Mouse (Mus musculus): ENCODE data around the gene Stxbp1. TPM values are rescaled to one million over a fixed set of nuclear protein-coding genes. Genes with fewer than 3 reads are reported as not detected.

Stxbp1 gene
- total and polyA plus RNA-seq, 3 experiments, result 3.3 to 13.7 (median 6.1) TPM

- Histone ChIP-seq H3K4me3 (ENCODE audit: low read depth, low read length) (no peak overlapping the region), H3K9me3 (replicated peaks) (no peaks in the 10 kb centered on the region), H3K36me3 (replicated peaks) (peaks cover 49% of the 10 kb centered on the region), H3K4me1 (ENCODE audit: insufficient read depth, low read depth, low read length) (peaks cover 1% of the 10 kb centered on the region; the same call in 1 of the 2 replicates), H3K27me3 (ENCODE audit: insufficient read depth, low read length) (no peaks in the 10 kb centered on the region; the same call in 1 of the 2 replicates)
- DNase-seq (ENCODE audit: low spot score) (no peak), ATAC-seq (ENCODE audit: extremely low read depth, insufficient number of reproducible peaks, low FRiP score, poor library complexity, severe bottlenecking) (no peak)
- TF ChIP-seq TAL1 (conservative IDR thresholded peaks at IDR 0.05; ENCODE audit: low read depth, low read length), result no peak
- TF ChIP-seq GATA1 (IDR thresholded peaks at IDR 0.05; ENCODE audit: borderline replicate concordance, low read length), result no peak
- TF ChIP-seq GATA2 (IDR thresholded peaks at IDR 0.05; ENCODE audit: borderline replicate concordance, low read depth, low read length), result no peak
- TF ChIP-seq CTCF (IDR thresholded peaks at IDR 0.05; ENCODE audit: low read depth, low read length), result no peak
- no peak for TF ChIP-seq POLR2AphosphoS5 (IDR thresholded peaks at IDR 0.05; ENCODE audit: insufficient replicate concordance, low read depth, low read length)
These were observed 28.8 kb downstream of the Stxbp1 start for GRCm38 (mm10) chr2:32818208-32818607.

GRCm38 (mm10) chr2:32817589-32817988, 29.5 kb downstream of the Stxbp1 start:
- Histone ChIP-seq H3K36me3 (replicated peaks) (peaks cover 48% of the 10 kb centered on the region), H3K9me3 (replicated peaks) (no peaks in the 10 kb centered on the region), H3K4me1 (ENCODE audit: insufficient read depth, low read depth, low read length) (no peaks in the 10 kb centered on the region), H3K27me3 (ENCODE audit: insufficient read depth, low read length) (no peaks in the 10 kb centered on the region), H3K4me3 (ENCODE audit: low read depth, low read length) (no peak overlapping the region)
- no peak for ATAC-seq (ENCODE audit: extremely low read depth, insufficient number of reproducible peaks, low FRiP score, poor library complexity, severe bottlenecking)
- DNase-seq (ENCODE audit: low spot score), result no peak
- TF ChIP-seq CTCF (IDR thresholded peaks at IDR 0.05; ENCODE audit: low read depth, low read length), result no peak

GRCm38 (mm10) chr2:32816946-32817581, 30.0 kb downstream of the Stxbp1 start:
- DNase-seq (ENCODE audit: low spot score) (no peak), ATAC-seq (ENCODE audit: extremely low read depth, insufficient number of reproducible peaks, low FRiP score, poor library complexity, severe bottlenecking) (no peak)
- H3K36me3 ChIP-seq (replicated peaks), result peaks cover 48% of the 10 kb centered on the region
- no peak for TF ChIP-seq GATA2 (IDR thresholded peaks at IDR 0.05; ENCODE audit: borderline replicate concordance, low read depth, low read length)
- no peak for TF ChIP-seq CTCF (IDR thresholded peaks at IDR 0.05; ENCODE audit: low read depth, low read length)
- no peak for TF ChIP-seq POLR2AphosphoS5 (IDR thresholded peaks at IDR 0.05; ENCODE audit: insufficient replicate concordance, low read depth, low read length)
- no peak for TF ChIP-seq TAL1 (conservative IDR thresholded peaks at IDR 0.05; ENCODE audit: low read depth, low read length)
- TF ChIP-seq GATA1 (IDR thresholded peaks at IDR 0.05; ENCODE audit: borderline replicate concordance, low read length), result no peak
- H3K9me3 ChIP-seq (replicated peaks), result no peaks in the 10 kb centered on the region
- H3K4me3 ChIP-seq (ENCODE audit: low read depth, low read length), result no peak overlapping the region; the same call in 1 of the 2 replicates
- no peaks in the 10 kb centered on the region for H3K4me1 ChIP-seq (ENCODE audit: insufficient read depth, low read depth, low read length)
- no peaks in the 10 kb centered on the region for H3K27me3 ChIP-seq (ENCODE audit: insufficient read depth, low read length)

GRCm38 (mm10) chr2:32816497-32816896, 30.5 kb downstream of the Stxbp1 start:
- Histone ChIP-seq H3K36me3 (replicated peaks) (peaks cover 50% of the 10 kb centered on the region), H3K4me1 (ENCODE audit: insufficient read depth, low read depth, low read length) (no peaks in the 10 kb centered on the region), H3K27me3 (ENCODE audit: insufficient read depth, low read length) (no peaks in the 10 kb centered on the region), H3K9me3 (replicated peaks) (no peaks in the 10 kb centered on the region), H3K4me3 (ENCODE audit: low read depth, low read length) (no peak overlapping the region)
- ATAC-seq (ENCODE audit: extremely low read depth, insufficient number of reproducible peaks, low FRiP score, poor library complexity, severe bottlenecking) (no peak), DNase-seq (ENCODE audit: low spot score) (no peak)
- TF ChIP-seq GATA2 (IDR thresholded peaks at IDR 0.05; ENCODE audit: borderline replicate concordance, low read depth, low read length) (no peak), POLR2AphosphoS5 (IDR thresholded peaks at IDR 0.05; ENCODE audit: insufficient replicate concordance, low read depth, low read length) (no peak), CTCF (IDR thresholded peaks at IDR 0.05; ENCODE audit: low read depth, low read length) (no peak), TAL1 (conservative IDR thresholded peaks at IDR 0.05; ENCODE audit: low read depth, low read length) (no peak), GATA1 (IDR thresholded peaks at IDR 0.05; ENCODE audit: borderline replicate concordance, low read length) (no peak)

GRCm38 (mm10) chr2:32811959-32812358, 35.1 kb downstream of the Stxbp1 start:
- TF ChIP-seq POLR2AphosphoS5 (IDR thresholded peaks at IDR 0.05; ENCODE audit: insufficient replicate concordance, low read depth, low read length) (no peak), GATA1 (IDR thresholded peaks at IDR 0.05; ENCODE audit: borderline replicate concordance, low read length) (no peak), CTCF (IDR thresholded peaks at IDR 0.05; ENCODE audit: low read depth, low read length) (no peak), GATA2 (IDR thresholded peaks at IDR 0.05; ENCODE audit: borderline replicate concordance, low read depth, low read length) (no peak), TAL1 (conservative IDR thresholded peaks at IDR 0.05; ENCODE audit: low read depth, low read length) (no peak)
- Histone ChIP-seq H3K36me3 (replicated peaks) (peaks cover 42% of the 10 kb centered on the region), H3K4me1 (ENCODE audit: insufficient read depth, low read depth, low read length) (no peaks in the 10 kb centered on the region), H3K9me3 (replicated peaks) (no peaks in the 10 kb centered on the region), H3K4me3 (ENCODE audit: low read depth, low read length) (no peak overlapping the region), H3K27me3 (ENCODE audit: insufficient read depth, low read length) (no peaks in the 10 kb centered on the region)
- ATAC-seq (ENCODE audit: extremely low read depth, insufficient number of reproducible peaks, low FRiP score, poor library complexity, severe bottlenecking) (no peak), DNase-seq (ENCODE audit: low spot score) (no peak)

GRCm38 (mm10) chr2:32808816-32809566, 38.1 kb downstream of the Stxbp1 start:
- Histone ChIP-seq H3K27me3 (ENCODE audit: insufficient read depth, low read length) (no peaks in the 10 kb centered on the region), H3K36me3 (replicated peaks) (peaks cover 46% of the 10 kb centered on the region), H3K4me3 (ENCODE audit: low read depth, low read length) (no peak overlapping the region), H3K9me3 (replicated peaks) (no peaks in the 10 kb centered on the region), H3K4me1 (ENCODE audit: insufficient read depth, low read depth, low read length) (no peaks in the 10 kb centered on the region; the same call in 1 of the 2 replicates)
- DNase-seq (ENCODE audit: low spot score) (no peak), ATAC-seq (ENCODE audit: extremely low read depth, insufficient number of reproducible peaks, low FRiP score, poor library complexity, severe bottlenecking) (no peak)
- no peak for TF ChIP-seq POLR2AphosphoS5 (IDR thresholded peaks at IDR 0.05; ENCODE audit: insufficient replicate concordance, low read depth, low read length)
- TF ChIP-seq CTCF (IDR thresholded peaks at IDR 0.05; ENCODE audit: low read depth, low read length), result no peak
- no peak for TF ChIP-seq GATA2 (IDR thresholded peaks at IDR 0.05; ENCODE audit: borderline replicate concordance, low read depth, low read length)
- TF ChIP-seq TAL1 (conservative IDR thresholded peaks at IDR 0.05; ENCODE audit: low read depth, low read length), result no peak
- TF ChIP-seq GATA1 (IDR thresholded peaks at IDR 0.05; ENCODE audit: borderline replicate concordance, low read length), result no peak

Measured in G1E (cell line).